Mouse (Mus musculus): Measurements from ENCODE around the gene Bicra. TPM values are rescaled to one million over a fixed set of nuclear protein-coding genes. Genes with fewer than 3 reads are reported as not detected.

Gene Bicra
- polyA plus RNA-seq, 2 experiments from 2014 or later = 3.6 to 3.9 TPM

DNA sequence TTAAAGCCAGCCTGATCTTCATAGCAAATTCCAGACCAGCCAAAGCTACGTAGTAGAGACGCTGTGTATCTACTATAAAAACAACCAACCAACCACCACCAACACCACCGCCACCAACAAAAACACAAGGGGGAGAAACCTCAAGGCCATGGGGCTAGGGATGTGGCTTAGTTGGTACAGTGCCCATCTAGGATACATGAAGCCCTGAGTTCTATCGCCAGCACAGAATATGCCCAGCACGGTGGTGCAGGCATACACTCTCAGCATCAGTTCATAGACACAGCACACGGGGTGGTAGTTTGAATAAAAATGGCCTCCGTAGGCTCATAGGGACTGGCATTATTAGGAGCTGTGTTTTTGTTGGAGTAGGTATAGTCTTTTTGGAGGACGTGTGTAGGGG, 79.4 kb downstream of the Bicra start:
- no peak for ATAC-seq

DNA sequence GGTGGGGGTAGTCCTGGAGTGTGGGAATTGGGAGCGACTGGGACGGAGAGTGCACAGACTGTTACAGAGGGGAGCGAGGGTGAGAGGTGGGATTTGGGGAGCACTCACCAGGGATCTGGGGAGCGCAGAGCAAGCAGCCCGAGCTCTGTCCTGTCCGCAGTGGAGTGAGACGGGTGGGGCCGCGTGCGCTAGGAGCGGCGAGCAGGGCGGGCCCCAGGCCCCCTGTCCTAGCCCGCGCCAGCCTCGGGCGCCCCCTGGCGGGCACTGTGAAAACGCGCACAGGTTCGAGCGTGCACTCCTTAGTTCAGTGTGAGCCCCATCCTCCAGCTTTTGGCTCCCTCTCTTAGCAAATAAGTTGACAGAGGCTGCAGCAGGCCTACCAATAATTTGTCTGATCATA, 80.4 kb downstream of the Bicra start, which contains the start of gene Ehd2:
Gene Ehd2 (minus strand): TSS at position 256 of the 400 bp plus-strand sequence.
- ATAC-seq = peak; percentile 66

DNA sequence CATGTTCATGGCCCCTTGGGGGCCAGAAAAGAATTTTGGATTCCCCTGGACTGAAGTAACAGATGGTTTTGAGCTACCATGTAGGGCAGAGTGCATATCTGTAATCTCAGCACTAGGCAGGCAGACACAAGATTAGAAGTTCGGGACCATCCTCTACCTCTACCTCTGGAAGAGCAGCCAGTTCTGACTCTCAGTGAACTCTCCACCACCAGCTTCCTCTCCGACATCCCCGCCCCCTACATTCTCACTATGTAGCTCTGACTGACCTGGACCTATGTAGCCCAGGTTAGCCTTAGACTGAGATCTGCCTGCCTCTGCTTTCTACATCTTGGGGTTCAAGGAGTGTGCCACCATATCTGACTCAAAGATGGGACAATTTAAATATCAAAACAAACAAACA, 81.2 kb downstream of the Bicra start:
- ATAC-seq = no peak

DNA sequence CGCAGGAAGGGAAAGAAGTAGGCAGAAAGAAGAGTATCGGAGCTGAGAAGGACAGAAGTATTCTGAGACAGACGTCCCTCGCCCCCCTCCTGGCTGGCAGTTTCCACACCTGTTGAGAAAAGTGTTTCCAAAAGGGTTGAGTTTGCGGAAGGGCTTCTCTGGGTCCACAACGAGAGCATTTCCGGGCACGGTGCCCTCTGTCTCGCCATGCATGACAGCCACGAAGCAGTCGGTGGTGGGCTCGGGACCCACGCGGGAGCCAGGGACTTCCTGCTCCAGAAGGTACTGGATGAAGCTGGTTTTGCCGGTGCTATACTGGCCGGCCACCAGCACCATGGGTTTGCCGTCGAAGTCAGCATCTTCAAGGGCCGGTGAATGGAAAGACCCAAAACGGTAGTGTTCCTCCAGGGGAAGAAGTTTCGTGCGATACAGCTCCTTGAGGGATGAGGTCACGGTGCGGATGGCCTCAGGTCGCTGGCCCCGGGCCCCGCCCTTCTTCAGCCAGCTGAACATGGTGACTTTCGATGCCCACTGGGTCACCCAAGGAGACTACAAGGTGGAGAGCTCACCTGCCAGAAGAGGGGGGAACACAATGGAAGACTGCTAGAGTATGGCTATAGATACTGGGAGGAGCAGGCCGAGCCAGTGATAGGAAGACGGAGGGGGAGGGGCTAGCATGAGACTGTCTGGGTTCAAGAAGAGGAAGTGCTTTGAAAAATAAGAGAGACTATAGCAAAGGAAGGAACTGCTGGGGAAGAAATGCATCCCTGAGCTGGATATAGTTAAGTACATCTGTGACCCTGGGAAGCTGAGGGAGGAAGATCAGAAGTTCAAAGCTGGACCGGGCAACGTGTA, 83.7 kb downstream of the Bicra start:
- no peak for ATAC-seq

DNA sequence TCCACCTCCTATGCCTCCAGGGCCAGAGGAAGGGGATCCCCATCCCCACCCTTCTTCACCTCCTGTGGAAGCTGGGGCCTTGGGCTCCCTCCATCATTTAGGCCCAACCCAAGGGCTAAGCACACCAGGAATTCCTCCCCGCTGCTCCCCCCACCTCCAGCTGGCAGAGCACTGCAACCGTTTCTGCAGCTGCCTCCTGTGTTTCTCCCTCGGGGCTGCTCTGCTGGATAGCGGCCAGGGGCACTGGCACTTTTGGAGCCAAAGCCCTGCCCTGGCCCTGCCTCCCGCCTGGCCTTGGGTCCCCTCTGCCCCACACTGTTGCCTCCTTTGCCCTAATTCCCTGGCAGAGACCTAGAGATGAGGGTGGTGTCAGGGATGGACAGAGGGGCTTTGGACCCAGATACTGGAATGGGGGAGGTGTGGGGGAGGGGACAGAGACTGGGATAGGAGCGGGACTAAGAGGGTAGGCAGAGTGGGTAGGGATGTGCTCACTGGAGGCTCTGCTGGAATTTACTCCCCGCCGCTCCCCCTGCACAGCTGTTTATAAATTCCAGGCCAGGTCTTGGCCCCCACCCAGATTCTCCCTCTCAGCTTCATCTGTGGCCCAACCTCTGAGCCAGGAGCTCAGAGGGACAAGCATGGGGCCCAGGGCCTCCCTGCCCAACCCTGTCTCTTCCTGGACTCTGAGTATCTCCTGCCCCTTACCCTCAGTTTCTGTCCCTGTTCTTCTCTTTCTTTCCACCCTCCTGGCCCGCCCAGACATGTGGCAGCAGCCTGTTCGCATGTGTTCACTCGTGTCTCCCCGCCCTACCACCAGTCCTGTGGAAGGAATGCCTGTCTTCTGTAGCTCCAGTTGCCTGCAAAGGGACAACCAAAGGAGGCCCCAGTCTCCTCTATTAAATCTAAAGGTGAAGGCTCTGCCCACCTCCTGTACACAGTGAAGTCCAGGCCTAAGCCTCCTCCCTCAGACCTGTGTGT, 85.1 kb downstream of the Bicra start:
- no peak for ATAC-seq

DNA sequence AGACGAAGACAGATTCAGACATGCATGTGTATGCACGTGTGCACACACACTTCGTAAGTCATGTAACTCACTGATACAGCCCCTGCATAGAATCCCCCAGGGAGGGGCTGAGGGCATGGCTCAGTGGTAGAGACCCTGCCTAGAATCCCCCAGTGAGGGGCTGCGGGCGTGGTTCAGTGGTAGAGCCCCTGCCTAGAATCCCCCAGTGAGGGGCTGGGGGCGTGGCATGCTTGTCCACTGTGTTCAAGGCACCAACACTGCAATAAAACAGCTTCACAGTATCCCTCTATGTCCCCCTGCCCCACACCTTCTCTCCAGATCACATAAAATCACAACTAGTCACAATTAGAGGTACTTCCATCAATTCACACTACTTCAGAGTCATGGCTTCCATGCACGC, 85.9 kb downstream of the Bicra start:
- no peak for ATAC-seq

DNA sequence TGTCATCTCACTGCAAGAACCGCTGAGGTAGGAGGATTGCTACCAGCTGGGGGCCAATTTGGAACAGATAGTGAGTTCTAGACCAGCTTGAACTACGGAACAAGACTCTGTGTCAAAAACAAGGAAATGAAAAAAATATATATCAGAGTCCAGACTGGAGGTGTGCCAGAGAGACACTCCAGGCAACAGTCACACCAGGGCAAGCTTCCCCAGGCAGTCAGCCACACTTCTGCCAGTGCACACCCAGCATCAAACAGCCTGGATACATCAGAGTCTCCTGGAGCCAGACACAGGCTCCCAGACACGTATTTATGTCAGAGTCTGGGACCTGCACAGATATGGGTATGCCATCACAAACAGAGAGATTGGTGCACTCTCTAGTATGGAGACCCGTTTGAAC, 86.5 kb downstream of the Bicra start:
- no peak for ATAC-seq

DNA sequence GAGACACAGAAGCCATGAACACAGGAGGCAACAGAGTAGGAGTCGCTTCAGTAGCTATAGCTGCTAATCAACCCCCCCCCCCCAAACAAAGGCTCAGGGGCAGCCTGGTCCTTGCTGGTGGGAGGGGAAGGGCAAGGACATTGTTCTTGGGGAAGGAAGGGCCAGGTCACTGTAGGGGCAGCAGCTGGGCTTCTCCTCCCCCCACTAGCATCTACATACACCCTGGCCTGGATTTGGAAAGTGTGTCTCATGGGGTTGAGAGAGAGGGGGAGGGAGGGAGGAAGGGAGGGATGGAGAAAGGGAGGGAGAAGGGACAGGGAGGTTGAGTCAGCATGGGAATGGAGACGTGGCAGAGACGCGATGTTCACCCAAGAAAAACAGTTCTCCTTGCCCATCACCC, 87.0 kb downstream of the Bicra start:
- no peak for ATAC-seq

DNA sequence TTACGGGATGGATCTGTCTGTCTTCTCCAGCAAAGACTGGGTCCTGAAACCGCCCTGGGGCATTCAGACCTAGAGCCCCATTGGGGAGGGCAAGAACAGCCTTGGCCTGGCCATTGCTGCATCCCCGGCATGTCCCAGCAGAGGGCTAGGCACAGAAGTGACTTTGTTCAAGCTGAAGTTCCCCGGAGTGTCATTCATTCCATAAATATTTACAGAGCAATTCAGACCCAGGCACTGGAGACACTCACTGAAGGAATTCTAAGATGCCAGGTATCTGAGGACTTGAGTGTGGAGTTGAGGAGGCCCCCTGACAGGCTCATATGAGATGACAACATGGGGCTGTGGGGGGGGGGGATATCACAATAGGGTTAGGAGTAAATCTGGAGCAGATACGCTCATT, 91.6 kb downstream of the Bicra start:
- ATAC-seq = no peak

DNA sequence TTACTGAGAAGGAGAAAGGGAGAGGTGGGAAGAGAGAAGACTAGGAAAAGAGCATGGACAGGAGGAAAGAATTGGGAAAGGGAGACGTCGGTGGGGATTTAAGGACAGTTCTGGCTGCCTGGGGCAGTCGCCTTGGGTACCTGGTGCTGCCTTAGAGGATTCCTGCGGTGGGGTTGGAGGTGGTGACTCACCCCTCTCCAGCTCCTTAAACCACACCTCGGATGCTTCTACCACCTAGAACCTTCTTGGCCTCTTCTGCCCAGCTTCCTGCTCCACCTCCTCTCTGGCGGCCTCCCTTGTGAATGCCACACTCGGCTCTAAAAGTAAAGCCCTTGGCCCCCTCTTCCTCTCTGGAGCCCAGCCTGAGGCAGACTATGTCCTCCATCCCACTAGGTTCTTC, 92.2 kb downstream of the Bicra start:
- no peak for ATAC-seq

DNA sequence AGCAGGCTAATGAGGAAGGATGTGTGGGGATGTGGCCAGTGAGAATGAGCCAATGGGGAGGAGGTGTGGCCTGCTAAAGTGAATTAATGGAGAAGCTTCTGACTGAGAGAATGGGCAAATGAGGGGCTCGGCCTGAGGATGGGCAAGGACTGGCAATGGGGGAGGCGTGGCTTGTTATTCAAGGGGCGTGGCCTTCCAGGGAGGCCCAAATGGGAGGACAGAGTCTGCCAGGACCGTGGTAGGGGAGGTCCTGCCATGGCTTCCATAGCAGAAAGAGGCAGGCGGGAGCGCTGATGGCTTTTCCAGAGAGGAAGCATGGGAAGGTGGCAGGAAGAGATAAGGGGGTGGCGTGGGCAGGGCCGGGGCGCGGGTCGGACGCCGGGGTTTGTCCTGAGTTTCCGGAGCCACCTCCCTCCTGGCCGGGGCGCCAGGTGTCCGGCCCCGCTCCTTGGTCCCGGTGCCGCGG, 92.7 kb downstream of the Bicra start:
- no peak for ATAC-seq

DNA sequence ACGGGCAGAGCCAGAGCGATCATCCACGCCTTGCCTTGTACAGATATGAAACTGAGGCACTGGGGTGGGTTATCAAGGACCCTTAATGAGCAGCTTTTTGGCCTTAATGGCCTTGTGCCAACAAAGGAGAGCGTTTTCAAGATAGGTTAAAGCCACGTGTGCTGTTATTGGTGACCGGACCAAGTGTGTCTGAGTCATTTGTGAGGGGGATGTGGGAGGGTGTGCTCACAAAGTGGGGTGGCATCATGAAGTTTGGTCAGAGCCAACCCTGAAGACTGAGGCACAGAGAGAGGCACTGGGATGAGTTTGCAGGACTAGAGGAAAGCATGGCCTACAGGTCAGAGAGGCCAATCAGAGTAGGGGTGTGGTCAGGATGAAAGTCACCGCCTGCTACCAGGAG, 93.3 kb downstream of the Bicra start:
- ATAC-seq = no peak

DNA sequence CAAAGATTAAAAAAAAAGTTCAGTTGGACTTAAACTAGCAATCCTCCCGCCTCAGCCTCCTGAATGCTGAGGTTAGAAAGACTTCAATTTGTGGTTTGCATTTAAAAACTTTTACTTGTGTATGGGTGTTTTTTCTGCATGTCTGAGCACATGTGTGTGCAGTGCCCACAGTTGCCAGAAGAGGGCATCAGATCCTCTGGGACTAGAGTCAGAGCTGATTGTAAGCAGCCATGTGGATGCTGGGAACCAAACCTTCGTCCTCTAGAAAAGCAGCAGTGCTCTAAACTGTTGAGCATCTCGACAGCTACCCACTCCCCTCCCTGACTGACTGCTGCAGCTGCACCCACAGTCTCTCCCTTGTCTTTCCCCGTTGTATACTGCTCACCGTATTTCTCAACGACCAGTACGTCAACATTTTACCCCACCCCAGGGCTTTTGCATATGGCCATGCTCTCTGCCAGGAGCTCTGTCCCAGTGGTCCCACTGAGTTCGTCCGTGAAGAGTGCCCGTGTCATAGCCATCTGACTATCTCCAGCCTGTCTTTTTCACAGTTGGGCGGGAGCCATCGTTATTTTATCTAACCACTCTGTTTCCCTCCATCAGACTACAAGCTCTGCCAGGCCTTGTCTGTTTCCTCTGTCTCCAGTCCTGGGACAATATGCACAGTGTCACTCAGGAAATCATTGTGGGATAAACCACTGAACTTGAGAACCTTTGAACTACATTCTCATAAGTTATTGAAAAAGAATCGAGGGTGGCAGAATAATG, 94.2 kb downstream of the Bicra start:
- ATAC-seq = no peak

DNA sequence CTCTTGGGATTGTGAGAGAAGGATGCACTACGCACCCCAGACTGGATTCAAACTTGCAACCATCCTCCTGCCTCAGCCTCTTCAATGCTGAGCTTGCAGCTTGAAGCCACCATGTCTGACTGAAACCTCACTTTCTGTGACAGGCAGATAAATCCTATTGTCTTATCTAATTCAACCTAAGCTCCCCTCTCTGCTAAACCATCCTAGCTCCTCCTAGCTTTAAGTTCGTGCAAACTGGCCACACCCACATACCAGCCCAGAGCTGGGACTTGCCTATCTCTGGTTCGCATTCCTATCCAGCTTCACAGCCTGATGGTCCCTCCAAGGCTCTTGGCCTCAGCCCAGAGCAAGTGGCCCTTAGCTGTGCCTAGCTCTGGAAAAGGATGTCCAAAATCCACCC, 95.3 kb downstream of the Bicra start:
- ATAC-seq = no peak

DNA sequence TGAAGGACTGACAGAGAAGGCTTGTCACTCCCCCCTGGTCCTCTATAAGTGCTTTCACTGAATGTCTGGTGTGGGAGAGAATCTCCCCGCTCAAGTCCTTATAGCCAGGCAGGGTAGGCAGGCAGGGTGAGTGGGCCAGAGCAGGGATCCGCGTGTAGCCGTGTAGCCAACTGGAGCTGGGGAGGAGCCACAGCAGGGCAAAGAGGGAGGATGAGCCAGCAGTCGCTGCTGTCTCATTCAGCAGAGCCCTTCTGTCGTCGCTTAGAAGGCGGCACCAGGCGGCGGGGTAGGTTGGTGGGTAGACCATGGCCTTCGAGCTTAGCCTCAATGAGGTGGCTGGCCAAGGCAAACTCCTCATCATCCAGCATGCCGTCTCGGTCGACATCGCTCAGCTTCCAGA, 97.7 kb downstream of the Bicra start:
- ATAC-seq = no peak

DNA sequence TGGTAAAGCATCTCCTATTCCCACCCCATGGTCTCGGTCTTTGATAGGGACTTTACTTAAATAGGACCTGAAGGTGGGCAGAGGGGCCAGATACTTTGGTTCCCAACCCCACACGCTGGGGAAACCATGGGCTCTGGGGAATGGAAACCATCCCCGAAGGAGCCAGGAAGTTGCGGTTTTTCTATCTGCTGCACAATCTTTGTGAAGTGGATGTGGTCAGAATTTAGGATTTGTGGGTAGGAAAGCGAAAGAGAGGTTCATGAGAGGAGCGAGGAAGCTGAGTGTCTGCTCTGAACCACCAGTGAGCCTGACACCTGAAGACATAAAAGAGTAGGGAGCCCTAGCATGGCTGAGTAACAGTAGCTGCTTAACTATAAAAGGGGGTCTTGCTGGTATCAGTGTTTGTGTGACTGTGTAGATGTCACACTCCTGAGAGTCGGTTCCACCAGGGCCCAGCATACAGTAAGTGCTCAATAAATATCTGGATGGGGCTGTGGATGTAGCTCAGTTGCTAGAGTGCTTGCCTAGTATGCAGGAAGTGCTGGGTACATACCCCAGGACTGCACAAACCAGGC, 98.4 kb downstream of the Bicra start:
- peak; percentile 15 for ATAC-seq

DNA sequence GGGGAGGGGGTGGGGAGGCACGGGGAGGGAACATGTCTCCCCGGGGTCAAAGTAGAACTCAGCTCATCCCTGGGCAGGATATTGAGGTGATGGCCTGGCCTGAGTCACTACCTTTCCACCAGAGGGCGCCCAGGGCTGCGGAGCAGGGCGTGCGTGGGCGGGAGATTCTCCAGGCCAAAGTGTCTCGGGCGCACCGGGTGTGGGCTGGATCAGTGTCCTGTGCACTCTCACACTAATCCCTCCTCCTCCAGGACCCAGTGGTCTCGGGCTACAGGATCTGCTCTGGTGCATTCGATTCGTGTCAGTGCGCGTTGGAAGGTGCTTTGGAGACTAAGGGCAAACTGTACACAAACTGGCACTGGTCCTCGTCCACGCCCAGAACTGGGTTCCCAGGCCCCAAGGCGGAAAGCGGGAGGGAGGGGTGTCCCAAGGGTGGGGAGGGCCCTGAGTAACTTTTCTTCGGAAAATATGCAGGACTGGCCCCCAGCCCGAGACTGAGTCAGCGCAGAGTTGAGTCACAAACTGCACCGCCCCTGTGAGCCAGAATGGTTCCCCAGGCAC, 99.3 kb downstream of the Bicra start:
- peak; percentile 36 for ATAC-seq

DNA sequence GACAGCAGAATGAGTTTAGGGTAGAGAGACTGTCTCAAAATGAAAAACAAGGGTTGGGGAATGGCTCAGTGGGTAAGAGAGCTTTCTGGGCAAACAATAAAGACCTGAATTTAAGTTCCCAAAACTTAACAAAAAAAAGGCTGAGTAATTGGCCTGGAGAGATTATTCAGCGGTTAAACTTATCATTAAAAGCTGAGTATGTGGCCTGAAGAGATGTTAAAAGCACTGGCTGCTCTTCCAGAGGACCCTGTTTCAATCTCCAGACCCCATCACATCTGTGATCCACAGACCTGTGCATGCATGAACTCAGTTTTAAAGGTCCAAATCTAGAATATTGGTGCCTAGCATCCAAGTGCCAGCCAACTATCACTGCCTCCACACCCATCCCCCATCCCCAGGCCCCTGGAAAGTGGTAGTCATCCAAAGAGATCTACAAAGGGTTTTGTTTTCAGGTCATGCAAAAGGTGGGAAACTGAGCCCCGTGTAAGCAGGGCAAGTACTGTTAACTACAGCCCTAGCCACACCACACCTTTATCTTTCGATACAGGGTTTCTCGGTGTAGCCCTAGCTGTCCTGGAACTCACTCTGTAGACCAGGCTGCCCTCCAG, 100.0 kb downstream of the Bicra start:
- ATAC-seq = no peak

DNA sequence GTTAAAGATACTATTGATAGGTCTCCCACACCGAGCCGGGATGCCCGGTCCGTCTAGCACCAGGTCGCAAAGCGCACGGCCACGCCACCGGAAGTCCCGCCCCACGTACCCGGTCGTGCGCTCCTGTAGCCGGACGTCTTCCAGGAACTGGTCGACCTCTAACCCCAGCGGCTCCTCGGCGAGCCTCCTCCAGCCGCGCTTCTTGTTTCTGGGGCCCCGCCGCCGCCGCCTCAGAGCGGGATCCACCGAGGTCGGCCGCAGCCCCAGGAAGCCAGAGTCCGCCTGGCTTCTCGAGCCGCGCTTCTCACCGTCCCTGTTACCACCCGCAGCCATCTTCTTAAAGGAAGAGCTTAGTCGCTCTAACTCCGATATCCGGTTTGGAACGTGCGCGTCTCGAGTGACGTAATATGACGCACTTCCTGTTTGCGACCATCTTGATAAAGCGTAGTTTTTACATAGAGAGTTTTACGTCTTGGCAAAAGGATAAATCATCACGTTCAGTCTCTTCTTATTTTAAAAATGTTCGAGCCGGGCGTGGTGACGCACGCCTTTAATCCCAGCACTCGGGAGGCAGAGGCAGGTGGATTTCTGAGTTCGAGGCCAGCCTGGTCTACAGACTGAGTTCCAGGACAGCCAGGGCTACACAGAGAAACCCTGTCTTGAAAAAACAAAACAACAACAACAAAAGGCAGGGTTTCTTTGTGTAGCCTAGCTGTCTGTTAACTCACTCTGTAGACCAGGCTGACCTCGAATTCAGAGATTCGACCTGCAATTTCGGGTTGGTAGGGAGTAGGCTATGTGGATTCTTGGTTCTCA, 101.8 kb downstream of the Bicra start, which contains the start of gene Nop53:
Gene Nop53 (minus strand): TSS at position 354 of the 816 bp plus-strand sequence.
- peak; percentile 89 for ATAC-seq

DNA sequence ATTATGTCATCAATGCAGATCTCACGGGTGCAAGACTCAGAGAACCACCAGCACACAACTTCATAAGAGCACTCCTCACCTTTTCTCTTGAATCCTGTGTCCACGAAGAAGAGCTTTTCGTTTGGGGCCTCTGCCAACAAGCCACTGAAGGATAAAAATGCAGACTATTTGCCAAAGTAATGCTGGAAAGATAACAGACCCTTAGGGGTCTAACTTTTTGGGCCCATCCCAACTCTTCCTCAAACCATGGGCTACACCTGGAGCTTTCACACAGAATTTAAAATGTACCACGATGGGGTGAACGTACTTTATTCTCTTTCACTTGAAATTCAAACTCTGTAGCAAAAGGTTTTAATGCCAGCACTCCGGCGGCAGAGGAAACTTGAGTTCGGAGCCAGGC, 102.5 kb downstream of the Bicra start:
- ATAC-seq = no peak
